Mouse (Mus musculus): ENCODE results near the gene Alyref. TPM values are rescaled to one million over a fixed set of nuclear protein-coding genes. Genes with fewer than 3 reads are reported as not detected.
"Not testable (repeated sequence)": the region's sequence is repeated elsewhere in the genome, so short reads cannot be mapped to it uniquely, and the experiment has no call there.

Gene Alyref
- polyA plus RNA-seq, 1 experiment from 2014 or later: 594 TPM

DNA sequence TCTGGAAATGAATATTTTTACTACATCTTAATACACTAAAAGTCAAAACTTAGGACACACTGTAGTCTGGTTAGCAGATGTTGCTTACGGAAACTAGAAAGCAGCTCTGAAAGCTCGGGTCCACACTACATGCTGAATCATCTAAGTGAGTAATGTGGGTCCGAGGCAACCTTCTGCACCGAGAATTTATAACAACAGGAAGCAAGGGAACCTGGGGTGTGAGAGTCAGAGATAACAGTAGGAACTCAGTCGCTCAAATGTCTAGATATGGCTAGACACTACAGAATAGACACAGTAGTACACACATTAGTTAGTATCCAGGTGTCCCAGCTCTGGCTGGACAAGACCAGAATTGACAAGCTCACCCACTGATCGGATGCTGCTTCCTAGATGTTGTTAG is 9.6 kb downstream of the Alyref start:
- Histone ChIP-seq H3K4me2 (replicated peaks; ENCODE audit: low read depth, low read length) (no peak overlapping the region), H3K4me1 (ENCODE audit: control insufficient read depth, insufficient read depth, low read length) (no peaks in the 10 kb centered on the region), H3K36me3 (ENCODE audit: control insufficient read depth, insufficient read depth, low read length) (peaks cover 91% of the 10 kb centered on the region), H3K27ac (ENCODE audit: low read depth, low read length) (no peak overlapping the region), H3K9ac (ENCODE audit: low read depth, low read length) (no peak overlapping the region), H3K27me3 (ENCODE audit: control insufficient read depth, insufficient read depth, low read length) (no peaks in the 10 kb centered on the region), H3K9me3 (ENCODE audit: control insufficient read depth, low read length) (no peaks in the 10 kb centered on the region; the same call in 1 of the 2 replicates), H3K4me3 (ENCODE audit: low read length) (no peak overlapping the region)
- no peak for ATAC-seq (ENCODE audit: low FRiP score, low TSS enrichment)
- 93% methylated on average over 6 of the region's 6 CpGs for WGBS

DNA sequence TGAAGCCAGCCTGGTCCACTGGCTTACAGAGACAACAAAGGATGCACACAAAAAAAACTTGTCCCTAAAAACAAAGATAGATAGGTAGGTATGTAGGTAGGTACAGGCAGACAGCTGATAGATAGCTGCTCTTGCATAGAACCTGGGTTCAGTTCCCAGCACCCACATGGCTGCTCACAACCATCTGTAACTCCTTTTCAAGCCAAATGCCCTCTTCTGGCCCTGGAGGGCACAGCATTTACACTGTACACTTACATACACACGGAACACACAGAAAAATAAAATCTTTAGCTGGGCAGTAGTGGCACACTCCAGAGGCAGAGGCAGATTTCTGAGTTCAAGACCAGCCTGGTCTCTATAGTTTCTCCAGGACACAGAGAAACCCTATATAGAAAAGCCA is 14.2 kb downstream of the Alyref start:
- Histone ChIP-seq H3K27me3 (ENCODE audit: control insufficient read depth, insufficient read depth, low read length) (no peaks in the 10 kb centered on the region), H3K9ac (ENCODE audit: low read depth, low read length) (no peak overlapping the region), H3K4me3 (ENCODE audit: low read length) (no peak overlapping the region), H3K4me1 (ENCODE audit: control insufficient read depth, insufficient read depth, low read length) (peaks cover 17% of the 10 kb centered on the region), H3K27ac (ENCODE audit: low read depth, low read length) (no peak overlapping the region), H3K36me3 (ENCODE audit: control insufficient read depth, insufficient read depth, low read length) (peaks cover 57% of the 10 kb centered on the region), H3K4me2 (replicated peaks; ENCODE audit: low read depth, low read length) (no peak overlapping the region), H3K9me3 (ENCODE audit: control insufficient read depth, low read length) (no peaks in the 10 kb centered on the region; the same call in 1 of the 2 replicates)
- no peak for ATAC-seq (ENCODE audit: low FRiP score, low TSS enrichment)
- WGBS: 97% methylated on average over 1 of the region's 1 CpGs

DNA sequence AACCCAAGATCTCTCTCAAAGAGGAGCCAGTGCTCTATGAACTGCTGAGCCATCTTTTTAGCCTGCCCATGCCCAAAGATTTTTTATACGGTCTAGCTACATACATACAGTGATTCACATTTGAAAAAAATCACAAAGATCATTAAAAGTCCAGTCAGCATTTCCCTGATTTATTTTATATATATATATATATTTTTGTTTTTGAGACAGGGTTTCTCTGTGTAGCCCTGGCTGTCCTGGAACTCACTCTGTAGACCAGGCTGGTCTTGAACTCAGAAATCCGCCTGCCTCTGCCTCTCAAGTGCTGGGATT is 15.2 kb downstream of the Alyref start:
- H3K4me2 ChIP-seq (replicated peaks; ENCODE audit: low read depth, low read length); ATAC-seq (ENCODE audit: low FRiP score, low TSS enrichment); H3K9me3 ChIP-seq (ENCODE audit: control insufficient read depth, low read length); H3K27me3 ChIP-seq (ENCODE audit: control insufficient read depth, insufficient read depth, low read length); H3K9ac ChIP-seq (ENCODE audit: low read depth, low read length); H3K27ac ChIP-seq (ENCODE audit: low read depth, low read length); H3K4me3 ChIP-seq (ENCODE audit: low read length): not testable (repeated sequence)
- Histone ChIP-seq H3K36me3 (ENCODE audit: control insufficient read depth, insufficient read depth, low read length) (peaks cover 58% of the 10 kb centered on the region), H3K4me1 (ENCODE audit: control insufficient read depth, insufficient read depth, low read length) (peaks cover 21% of the 10 kb centered on the region)
- WGBS: 85% methylated on average over 2 of the region's 2 CpGs

DNA sequence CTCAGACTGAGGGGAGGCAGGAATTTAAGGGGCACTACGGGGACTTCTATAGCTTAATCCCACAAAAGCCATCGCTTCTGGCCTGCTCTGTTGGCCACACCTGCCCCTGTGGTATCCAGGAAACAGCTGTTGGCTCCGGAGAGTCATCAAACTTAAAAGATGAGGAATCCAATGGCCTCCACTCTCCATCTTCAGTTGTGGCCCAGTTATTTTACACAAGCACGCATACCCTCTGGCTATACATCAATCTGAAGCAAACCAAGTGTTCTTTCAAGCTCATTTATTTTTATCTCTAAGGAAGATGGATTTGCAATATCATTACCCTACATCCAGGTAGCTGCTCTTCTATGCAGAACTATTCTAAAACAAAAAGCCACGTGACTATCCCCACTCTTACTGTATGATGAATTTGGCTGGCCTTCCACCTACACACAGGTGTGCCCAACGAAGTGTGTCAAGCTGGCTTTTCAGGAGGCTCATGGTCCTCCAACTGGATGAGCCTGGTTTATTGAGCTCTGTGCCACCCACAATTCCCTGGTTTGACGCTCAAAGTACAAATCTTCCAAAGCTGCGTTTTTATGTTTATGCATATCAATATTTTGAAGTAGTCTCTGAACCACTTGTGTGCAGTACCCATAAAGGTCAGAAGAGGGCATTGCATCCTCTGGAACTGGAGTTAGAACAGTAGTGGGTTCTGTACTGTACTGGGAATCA is 15.7 kb downstream of the Alyref start:
- peak overlapping the region; percentile 89 for H3K4me2 ChIP-seq (replicated peaks; ENCODE audit: low read depth, low read length)
- ATAC-seq (ENCODE audit: low FRiP score, low TSS enrichment): no peak
- peak overlapping the region; percentile 98; the same call in 1 of the 2 replicates for H3K9ac ChIP-seq (ENCODE audit: low read depth, low read length)
- H3K4me1 ChIP-seq (ENCODE audit: control insufficient read depth, insufficient read depth, low read length): peaks cover 21% of the 10 kb centered on the region
- peak overlapping the region; percentile 95 for H3K27ac ChIP-seq (ENCODE audit: low read depth, low read length)
- H3K36me3 ChIP-seq (ENCODE audit: control insufficient read depth, insufficient read depth, low read length): peaks cover 58% of the 10 kb centered on the region
- H3K4me3 ChIP-seq (ENCODE audit: low read length): peak overlapping the region; percentile 94
- H3K9me3 ChIP-seq (ENCODE audit: control insufficient read depth, low read length): no peaks in the 10 kb centered on the region; the same call in 1 of the 2 replicates
- no peaks in the 10 kb centered on the region for H3K27me3 ChIP-seq (ENCODE audit: control insufficient read depth, insufficient read depth, low read length)
- 79% methylated on average over 8 of the region's 8 CpGs for WGBS

DNA sequence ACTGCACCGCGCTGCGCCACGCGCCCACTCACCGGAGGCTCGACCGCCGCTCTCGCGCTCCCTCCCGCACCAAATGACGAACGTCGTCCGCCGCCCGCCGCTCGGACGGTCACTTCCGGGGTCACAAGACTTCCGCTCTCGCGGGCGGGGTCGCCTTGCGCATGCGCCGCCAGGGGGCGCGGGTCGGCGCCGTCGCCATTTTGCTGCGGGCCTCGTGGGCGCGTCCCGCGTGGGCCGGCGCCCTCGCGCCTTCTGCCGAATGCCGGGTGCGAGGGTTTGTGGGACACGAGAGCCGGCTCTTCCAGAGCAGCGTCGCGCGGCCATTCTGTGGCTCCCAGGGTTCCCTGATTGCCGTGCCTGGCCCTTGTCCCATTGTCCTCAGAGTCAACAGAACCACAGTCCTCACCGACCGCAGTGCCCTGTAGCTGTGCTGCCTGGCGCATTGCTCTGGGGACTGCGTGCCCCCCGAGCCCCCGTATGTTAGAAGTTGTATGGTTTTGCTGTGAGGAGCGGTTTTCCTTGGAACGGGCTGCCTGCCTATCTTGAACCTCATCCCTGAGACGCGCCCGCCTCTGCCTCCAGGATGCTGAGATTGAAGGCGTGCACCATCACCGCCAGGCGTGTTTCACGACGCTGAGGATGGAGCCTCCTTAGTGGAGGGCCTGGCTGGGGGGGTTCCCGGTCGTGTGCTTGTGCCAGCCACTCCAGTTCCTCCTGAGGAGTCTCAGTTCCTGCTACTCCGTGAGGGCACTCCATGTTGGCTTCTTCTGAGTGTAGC is 16.5 kb downstream of the Alyref start, which contains the start of gene Arhgdia:
Arhgdia (minus strand) TSS at position 135 of the 778 bp plus-strand sequence.
- Histone ChIP-seq H3K4me2 (replicated peaks; ENCODE audit: low read depth, low read length) (peak within 1 kb of the TSS; percentile 89), H3K27ac (ENCODE audit: low read depth, low read length) (peak within 1 kb of the TSS; percentile 95), H3K36me3 (ENCODE audit: control insufficient read depth, insufficient read depth, low read length) (peaks cover 55% of the 10 kb centered on the region), H3K9me3 (ENCODE audit: control insufficient read depth, low read length) (no peaks in the 10 kb centered on the region; the same call in 1 of the 2 replicates), H3K4me3 (ENCODE audit: low read length) (peak within 1 kb of the TSS; percentile 94), H3K9ac (ENCODE audit: low read depth, low read length) (peak within 1 kb of the TSS; percentile 98), H3K4me1 (ENCODE audit: control insufficient read depth, insufficient read depth, low read length) (peaks cover 21% of the 10 kb centered on the region), H3K27me3 (ENCODE audit: control insufficient read depth, insufficient read depth, low read length) (no peaks in the 10 kb centered on the region)
- peak; percentile 71 for ATAC-seq (ENCODE audit: low FRiP score, low TSS enrichment)
- 5% methylated on average over 72 of the region's 75 CpGs for WGBS

DNA sequence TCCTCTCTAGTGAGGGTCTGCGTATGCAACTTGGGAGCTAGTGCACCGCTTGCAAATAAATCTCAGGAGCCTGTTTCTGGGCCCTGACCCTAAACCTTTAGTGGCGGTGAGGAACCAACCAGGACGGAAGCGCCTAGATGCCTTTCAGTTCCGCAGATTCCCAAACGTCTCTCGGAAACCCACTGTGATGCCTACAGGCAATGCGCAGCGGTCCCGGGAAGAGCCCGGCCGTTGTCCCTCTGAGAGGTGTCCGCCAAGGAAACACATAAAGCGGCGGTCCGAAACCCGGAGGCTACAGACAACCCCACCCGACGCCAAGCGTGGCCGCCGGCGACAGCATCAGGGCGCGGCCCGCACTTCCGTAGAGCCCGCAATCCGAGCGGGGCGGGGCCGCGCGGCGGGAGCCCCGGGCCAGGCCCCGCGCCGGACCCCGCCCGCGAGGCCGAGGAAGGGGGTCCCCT is 17.3 kb downstream of the Alyref start:
- ATAC-seq (ENCODE audit: low FRiP score, low TSS enrichment): peak; percentile 7; the same call in 1 of the 2 replicates
- peak overlapping the region; percentile 95 for H3K27ac ChIP-seq (ENCODE audit: low read depth, low read length)
- peak overlapping the region; percentile 94 for H3K4me3 ChIP-seq (ENCODE audit: low read length)
- H3K9me3 ChIP-seq (ENCODE audit: control insufficient read depth, low read length): no peaks in the 10 kb centered on the region; the same call in 1 of the 2 replicates
- H3K4me1 ChIP-seq (ENCODE audit: control insufficient read depth, insufficient read depth, low read length): peaks cover 21% of the 10 kb centered on the region
- WGBS: under 1% methylated on average over 37 of the region's 44 CpGs
- H3K9ac ChIP-seq (ENCODE audit: low read depth, low read length): peak overlapping the region; percentile 98
- no peaks in the 10 kb centered on the region for H3K27me3 ChIP-seq (ENCODE audit: control insufficient read depth, insufficient read depth, low read length)
- peaks cover 47% of the 10 kb centered on the region for H3K36me3 ChIP-seq (ENCODE audit: control insufficient read depth, insufficient read depth, low read length)
- peak overlapping the region; percentile 89 for H3K4me2 ChIP-seq (replicated peaks; ENCODE audit: low read depth, low read length)

DNA sequence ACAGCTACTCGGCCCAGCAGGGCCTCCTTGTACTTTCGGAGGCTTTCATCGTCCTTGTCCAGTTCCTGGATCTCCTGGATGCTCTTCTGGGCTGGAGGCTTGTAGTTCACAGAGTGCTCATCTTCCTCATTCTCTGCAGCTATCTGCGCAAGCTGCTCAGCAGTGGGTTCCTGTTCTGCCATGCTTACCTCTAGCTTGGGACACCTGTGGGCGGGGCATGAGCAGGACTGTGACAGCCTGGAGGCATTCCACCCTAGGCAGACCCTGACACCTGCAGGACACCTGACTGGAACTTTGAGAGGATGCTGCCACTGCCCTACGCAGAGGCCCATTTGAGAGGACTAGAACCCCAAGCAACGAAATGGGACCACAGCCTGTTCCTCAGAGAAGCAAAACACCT is 18.0 kb downstream of the Alyref start:
- Histone ChIP-seq H3K9me3 (ENCODE audit: control insufficient read depth, low read length) (no peaks in the 10 kb centered on the region; the same call in 1 of the 2 replicates), H3K9ac (ENCODE audit: low read depth, low read length) (peak overlapping the region; percentile 98), H3K4me1 (ENCODE audit: control insufficient read depth, insufficient read depth, low read length) (peaks cover 21% of the 10 kb centered on the region), H3K4me3 (ENCODE audit: low read length) (peak overlapping the region; percentile 94), H3K36me3 (ENCODE audit: control insufficient read depth, insufficient read depth, low read length) (peaks cover 40% of the 10 kb centered on the region), H3K27me3 (ENCODE audit: control insufficient read depth, insufficient read depth, low read length) (no peaks in the 10 kb centered on the region), H3K4me2 (replicated peaks; ENCODE audit: low read depth, low read length) (peak overlapping the region; percentile 89), H3K27ac (ENCODE audit: low read depth, low read length) (peak overlapping the region; percentile 95; the same call in 1 of the 2 replicates)
- ATAC-seq (ENCODE audit: low FRiP score, low TSS enrichment): no peak
- 51% methylated on average over 7 of the region's 7 CpGs for WGBS

DNA sequence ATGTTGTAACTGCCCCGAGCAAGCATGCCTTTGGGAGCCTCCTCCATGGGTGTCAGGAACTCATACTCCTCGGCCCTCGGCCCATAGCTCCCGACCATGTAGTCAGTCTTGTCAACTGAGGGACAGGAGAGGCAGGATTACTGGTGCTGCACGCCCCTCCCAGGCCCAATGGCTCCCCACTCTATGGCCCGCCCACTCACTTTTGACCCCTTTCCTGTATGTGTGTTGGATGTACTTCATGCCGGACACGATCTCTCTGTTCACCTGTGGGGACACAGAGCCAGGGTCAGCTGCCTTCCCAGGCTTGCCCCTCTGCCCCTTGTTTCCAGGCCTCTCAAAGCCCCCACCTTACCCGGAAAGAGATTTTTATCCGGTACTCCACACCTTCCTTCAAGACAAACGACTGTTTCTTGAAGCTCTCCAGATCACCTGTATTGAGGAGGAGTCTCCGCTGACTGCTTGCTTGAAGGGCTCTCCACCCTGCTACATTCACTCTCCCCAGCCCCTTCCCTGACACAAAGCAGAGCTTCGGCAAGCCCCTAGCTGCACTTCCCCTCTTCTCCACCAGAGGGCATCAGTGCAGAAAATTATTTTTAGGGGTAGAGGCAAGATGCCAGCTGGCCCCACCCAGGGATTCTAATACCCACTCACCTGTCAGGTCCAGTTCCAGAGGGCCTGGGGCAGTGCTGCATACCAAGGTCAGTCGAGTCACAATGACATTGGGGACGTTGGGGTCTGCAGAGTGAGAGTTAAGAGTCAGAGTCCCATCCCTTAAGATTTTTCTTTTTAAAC is 18.7 kb downstream of the Alyref start:
- 51% methylated on average over 15 of the region's 15 CpGs for WGBS

More for the DNA sequence above, 18.7 kb downstream of the Alyref start:
- H3K27me3 ChIP-seq (ENCODE audit: control insufficient read depth, insufficient read depth, low read length): no peaks in the 10 kb centered on the region
- H3K27ac ChIP-seq (ENCODE audit: low read depth, low read length): peak overlapping the region; percentile 27; the same call in 1 of the 2 replicates
- ATAC-seq (ENCODE audit: low FRiP score, low TSS enrichment): no peak
- H3K4me3 ChIP-seq (ENCODE audit: low read length): peak overlapping the region; percentile 94
- peak overlapping the region; percentile 89 for H3K4me2 ChIP-seq (replicated peaks; ENCODE audit: low read depth, low read length)
- H3K36me3 ChIP-seq (ENCODE audit: control insufficient read depth, insufficient read depth, low read length): peaks cover 37% of the 10 kb centered on the region
- H3K4me1 ChIP-seq (ENCODE audit: control insufficient read depth, insufficient read depth, low read length): peaks cover 24% of the 10 kb centered on the region
- peak overlapping the region; percentile 98; the same call in 1 of the 2 replicates for H3K9ac ChIP-seq (ENCODE audit: low read depth, low read length)
- H3K9me3 ChIP-seq (ENCODE audit: control insufficient read depth, low read length): no peaks in the 10 kb centered on the region; the same call in 1 of the 2 replicates

All from kidney, embryonic 14.5 days (tissue).